Mouse (Mus musculus): ENCODE measurements around the gene Rpgr. TPM values are rescaled to one million over a fixed set of nuclear protein-coding genes. Genes with fewer than 3 reads are reported as not detected.

The Rpgr gene
- polyA plus RNA-seq, 1 experiment = not detected

DNA sequence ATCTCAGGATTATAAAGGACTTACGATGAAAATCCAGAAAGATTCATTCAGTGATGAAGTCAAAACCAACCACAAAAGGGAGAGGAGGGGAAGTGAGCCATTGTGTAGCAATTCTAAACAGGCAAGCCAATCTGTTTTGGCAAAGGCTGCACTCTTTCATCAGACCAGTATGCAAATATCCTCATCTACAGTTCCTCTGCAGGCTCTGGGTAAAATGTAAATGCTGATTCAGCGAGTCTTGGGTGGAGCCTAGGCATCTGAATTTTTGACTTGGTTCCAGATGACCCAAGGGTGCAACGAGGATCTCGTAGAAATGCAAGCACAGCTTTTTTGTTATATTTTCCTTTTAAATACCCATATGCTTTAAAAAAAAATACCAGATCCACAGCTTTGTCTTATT lies 108.2 kb downstream of the Rpgr start:
- WGBS = 37% methylated on average over 4 of the region's 4 CpGs
- Histone ChIP-seq H3K4me3 (replicated peaks; ENCODE audit: control insufficient read depth, low read depth, low read length) (no peak overlapping the region), H3K4me1 (ENCODE audit: control insufficient read depth, insufficient read depth, low read length) (no peaks in the 10 kb centered on the region), H3K27ac (ENCODE audit: control insufficient read depth, insufficient read depth, low read depth, low read length, poor library complexity) (no peak overlapping the region)
- TF ChIP-seq POLR2A (IDR thresholded peaks at IDR 0.05; ENCODE audit: borderline replicate concordance, control insufficient read depth, low read depth, low read length) (no peak), CTCF (IDR thresholded peaks at IDR 0.05; ENCODE audit: control insufficient read depth, insufficient read depth, low read length) (no peak)

DNA sequence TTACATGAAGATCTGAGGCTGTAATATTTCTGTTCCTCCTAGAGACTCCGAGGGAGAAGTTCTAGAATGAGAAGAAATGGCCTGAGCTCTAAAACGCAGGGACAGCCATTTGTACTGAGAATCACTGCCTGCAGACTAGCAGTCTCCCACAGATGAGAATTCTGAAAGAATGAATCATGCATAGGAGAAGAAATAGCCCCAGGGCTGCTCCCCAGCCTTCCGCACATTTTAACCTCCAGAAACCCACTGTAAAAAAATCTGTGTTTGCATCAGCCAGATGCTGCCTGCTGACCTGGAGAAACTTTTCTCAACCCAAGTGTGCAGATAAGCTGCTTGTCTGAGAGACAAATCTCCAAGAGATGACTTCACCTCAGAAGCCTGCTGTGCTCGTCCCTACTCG lies 111.2 kb downstream of the Rpgr start:
- 74% methylated on average over 5 of the region's 5 CpGs for WGBS
- H3K4me3 ChIP-seq (replicated peaks; ENCODE audit: control insufficient read depth, low read depth, low read length) = no peak overlapping the region
- H3K4me1 ChIP-seq (ENCODE audit: control insufficient read depth, insufficient read depth, low read length) = no peaks in the 10 kb centered on the region
- H3K27ac ChIP-seq (ENCODE audit: control insufficient read depth, insufficient read depth, low read depth, low read length, poor library complexity) = no peak overlapping the region
- TF ChIP-seq POLR2A (IDR thresholded peaks at IDR 0.05; ENCODE audit: borderline replicate concordance, control insufficient read depth, low read depth, low read length) (no peak), CTCF (IDR thresholded peaks at IDR 0.05; ENCODE audit: control insufficient read depth, insufficient read depth, low read length) (no peak)

DNA sequence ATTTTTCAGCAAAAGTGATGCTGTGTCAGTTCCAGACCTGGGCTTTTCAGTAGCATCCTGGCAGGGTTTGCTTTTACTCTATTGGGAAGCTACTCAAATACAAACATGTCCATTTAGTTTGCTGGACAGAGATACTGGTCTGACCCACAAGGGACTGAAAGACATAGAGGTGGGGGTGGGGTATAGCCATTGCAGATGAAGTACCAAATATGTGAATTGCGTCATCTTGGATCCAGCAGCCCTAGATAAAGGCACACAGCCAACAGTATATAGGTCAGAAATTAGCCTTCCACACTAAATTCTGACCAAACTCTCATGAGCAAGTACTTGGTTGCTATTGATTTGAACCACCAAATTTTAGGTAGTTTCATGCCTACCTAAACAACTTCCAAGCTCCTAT lies 114.0 kb downstream of the Rpgr start:
- no peak overlapping the region for H3K4me3 ChIP-seq (replicated peaks; ENCODE audit: control insufficient read depth, low read depth, low read length)
- no peaks in the 10 kb centered on the region for H3K4me1 ChIP-seq (ENCODE audit: control insufficient read depth, insufficient read depth, low read length)
- WGBS = 59% methylated on average over 1 of the region's 1 CpGs
- H3K27ac ChIP-seq (ENCODE audit: control insufficient read depth, insufficient read depth, low read depth, low read length, poor library complexity) = no peak overlapping the region
- no peak for TF ChIP-seq POLR2A (IDR thresholded peaks at IDR 0.05; ENCODE audit: borderline replicate concordance, control insufficient read depth, low read depth, low read length)

DNA sequence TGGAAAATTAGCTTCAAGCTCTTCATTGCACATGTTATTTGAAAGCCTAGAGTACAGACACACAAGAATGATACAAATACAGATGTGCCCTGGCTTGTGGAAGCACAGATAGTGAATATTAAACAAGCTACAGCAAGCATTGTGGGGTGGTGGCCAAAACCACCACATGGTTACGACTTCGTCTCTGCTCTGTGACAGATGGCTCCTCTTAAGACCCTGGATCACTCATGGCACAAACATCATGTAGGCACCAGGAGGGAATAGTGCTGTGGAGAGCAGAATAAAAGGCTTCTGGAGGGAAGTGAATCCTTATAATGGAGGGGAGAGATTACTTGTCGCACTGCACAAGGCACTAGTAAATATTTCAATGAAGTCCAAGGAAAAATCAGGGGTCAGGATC lies 120.9 kb downstream of the Rpgr start:
- TF ChIP-seq POLR2A (IDR thresholded peaks at IDR 0.05; ENCODE audit: borderline replicate concordance, control insufficient read depth, low read depth, low read length) (no peak), CTCF (IDR thresholded peaks at IDR 0.05; ENCODE audit: control insufficient read depth, insufficient read depth, low read length) (no peak)
- H3K4me3 ChIP-seq (replicated peaks; ENCODE audit: control insufficient read depth, low read depth, low read length) = no peak overlapping the region
- H3K27ac ChIP-seq (ENCODE audit: control insufficient read depth, insufficient read depth, low read depth, low read length, poor library complexity) = no peak overlapping the region
- WGBS = 74% methylated on average over 3 of the region's 3 CpGs
- no peaks in the 10 kb centered on the region for H3K4me1 ChIP-seq (ENCODE audit: control insufficient read depth, insufficient read depth, low read length)

DNA sequence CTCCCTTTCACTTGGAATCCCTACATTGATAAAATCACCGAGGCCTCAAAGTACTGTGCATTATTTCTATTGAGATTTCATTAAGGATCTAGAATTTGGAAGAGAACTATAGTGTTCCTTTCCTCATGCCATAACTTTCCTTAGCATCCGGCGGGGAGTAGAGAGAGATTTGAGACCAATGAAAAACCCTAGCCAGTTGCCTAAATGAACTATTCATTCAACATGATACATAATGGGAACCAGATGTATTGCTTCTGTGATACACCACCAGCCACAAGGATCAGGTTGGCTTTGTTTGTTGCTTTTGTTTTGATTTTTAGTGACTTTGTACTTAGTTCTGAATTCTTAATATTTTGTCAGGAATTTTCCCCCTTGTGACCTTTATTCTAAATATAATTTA lies 136.3 kb downstream of the Rpgr start:
- TF ChIP-seq CTCF (IDR thresholded peaks at IDR 0.05; ENCODE audit: control insufficient read depth, insufficient read depth, low read length) (no peak), POLR2A (IDR thresholded peaks at IDR 0.05; ENCODE audit: borderline replicate concordance, control insufficient read depth, low read depth, low read length) (no peak)
- no peak overlapping the region for H3K4me3 ChIP-seq (replicated peaks; ENCODE audit: control insufficient read depth, low read depth, low read length)
- H3K27ac ChIP-seq (ENCODE audit: control insufficient read depth, insufficient read depth, low read depth, low read length, poor library complexity) = no peak overlapping the region
- no peaks in the 10 kb centered on the region for H3K4me1 ChIP-seq (ENCODE audit: control insufficient read depth, insufficient read depth, low read length)
- WGBS = 72% methylated on average over 3 of the region's 3 CpGs

DNA sequence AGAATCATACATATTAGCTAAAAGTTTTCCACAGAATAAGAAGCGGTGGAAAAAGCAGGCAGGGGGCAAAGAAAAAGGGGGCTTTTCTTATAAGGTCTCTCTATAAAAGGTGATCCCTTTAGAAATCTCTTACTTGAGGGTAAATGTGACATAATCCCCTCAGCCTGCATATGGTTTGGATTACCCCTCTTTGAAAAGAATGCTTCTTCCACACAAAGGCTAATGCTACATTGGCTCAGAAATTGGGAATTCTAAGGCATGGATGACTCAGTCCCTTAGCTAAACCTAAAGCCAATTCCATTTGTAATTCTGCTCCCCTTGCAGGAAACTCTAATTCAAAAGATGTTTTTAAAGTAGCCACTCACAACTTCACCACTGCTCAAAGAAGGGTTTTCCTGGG lies 136.7 kb downstream of the Rpgr start:
- H3K4me3 ChIP-seq (replicated peaks; ENCODE audit: control insufficient read depth, low read depth, low read length) = no peak overlapping the region
- H3K4me1 ChIP-seq (ENCODE audit: control insufficient read depth, insufficient read depth, low read length) = no peaks in the 10 kb centered on the region
- TF ChIP-seq POLR2A (IDR thresholded peaks at IDR 0.05; ENCODE audit: borderline replicate concordance, control insufficient read depth, low read depth, low read length) = no peak
- TF ChIP-seq CTCF (IDR thresholded peaks at IDR 0.05; ENCODE audit: control insufficient read depth, insufficient read depth, low read length) = no peak
- WGBS = 79% methylated on average over 1 of the region's 1 CpGs
- no peak overlapping the region for H3K27ac ChIP-seq (ENCODE audit: control insufficient read depth, insufficient read depth, low read depth, low read length, poor library complexity)

DNA sequence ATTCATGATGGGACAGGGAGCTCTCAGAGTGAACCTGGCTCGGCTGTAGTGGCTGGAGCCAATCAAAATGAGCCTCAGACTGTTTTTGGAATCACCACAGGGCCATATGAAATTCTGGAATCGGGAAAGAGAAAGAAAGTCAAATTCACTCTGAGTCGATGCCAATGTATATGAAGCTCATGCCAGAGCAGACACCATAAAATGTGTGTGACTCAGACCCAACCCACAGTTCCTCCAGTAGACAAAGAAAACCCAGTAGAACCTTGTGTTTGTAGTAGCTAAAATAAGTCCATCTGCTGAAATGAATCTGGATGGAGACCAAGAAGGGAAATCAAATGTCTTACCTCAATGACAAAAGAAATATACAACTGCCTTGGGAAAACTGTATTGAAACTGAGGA lies 142.8 kb downstream of the Rpgr start:
- WGBS = 68% methylated on average over 3 of the region's 3 CpGs
- no peaks in the 10 kb centered on the region for H3K4me1 ChIP-seq (ENCODE audit: control insufficient read depth, insufficient read depth, low read length)
- TF ChIP-seq POLR2A (IDR thresholded peaks at IDR 0.05; ENCODE audit: borderline replicate concordance, control insufficient read depth, low read depth, low read length) (no peak), CTCF (IDR thresholded peaks at IDR 0.05; ENCODE audit: control insufficient read depth, insufficient read depth, low read length) (no peak)
- no peak overlapping the region for H3K4me3 ChIP-seq (replicated peaks; ENCODE audit: control insufficient read depth, low read depth, low read length)
- no peak overlapping the region for H3K27ac ChIP-seq (ENCODE audit: control insufficient read depth, insufficient read depth, low read depth, low read length, poor library complexity)

DNA sequence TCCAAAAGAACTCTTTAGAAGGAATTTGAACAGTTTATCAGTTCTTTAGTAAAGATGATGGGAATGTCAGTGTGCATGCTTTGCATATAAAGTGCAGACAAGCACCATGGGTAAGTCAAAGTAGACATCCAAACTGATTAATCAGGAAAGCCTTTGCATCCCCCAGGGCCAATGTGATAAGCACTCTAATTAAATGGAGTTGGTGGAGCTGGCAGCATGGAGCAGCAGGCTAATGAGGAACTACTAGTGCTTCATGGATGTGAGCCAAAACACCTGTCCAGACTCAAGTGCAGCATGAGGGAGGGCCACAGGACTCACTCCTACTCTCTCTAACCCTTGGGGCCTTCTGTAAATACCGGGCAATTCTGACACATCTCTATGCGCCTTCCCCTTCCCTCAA lies 145.2 kb downstream of the Rpgr start:
- 67% methylated on average over 2 of the region's 2 CpGs for WGBS
- no peak overlapping the region for H3K4me3 ChIP-seq (replicated peaks; ENCODE audit: control insufficient read depth, low read depth, low read length)
- TF ChIP-seq CTCF (IDR thresholded peaks at IDR 0.05; ENCODE audit: control insufficient read depth, insufficient read depth, low read length) = no peak

DNA sequence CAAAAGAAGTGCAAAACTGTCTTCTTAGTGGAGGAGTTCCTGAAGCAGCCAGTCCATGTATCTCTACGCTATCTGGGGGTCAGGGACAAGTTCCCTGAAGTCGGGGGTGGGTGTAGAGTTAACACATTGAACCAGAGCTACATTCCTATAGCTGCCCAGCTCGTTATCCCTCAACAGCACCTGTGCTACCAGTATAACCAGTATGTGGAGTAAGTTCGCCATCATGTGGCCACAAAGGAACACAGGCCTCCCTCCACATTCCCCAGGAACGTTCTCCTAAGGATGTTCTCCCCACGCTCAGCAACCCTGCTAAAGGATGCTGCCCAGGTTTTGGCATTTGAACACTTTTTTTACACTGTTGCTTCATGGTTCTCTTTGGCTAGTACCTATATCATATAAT lies 146.0 kb downstream of the Rpgr start:
- H3K4me3 ChIP-seq (replicated peaks; ENCODE audit: control insufficient read depth, low read depth, low read length) = no peak overlapping the region
- TF ChIP-seq CTCF (IDR thresholded peaks at IDR 0.05; ENCODE audit: control insufficient read depth, insufficient read depth, low read length) (no peak), POLR2A (IDR thresholded peaks at IDR 0.05; ENCODE audit: borderline replicate concordance, control insufficient read depth, low read depth, low read length) (no peak)
- 31% methylated on average over 6 of the region's 6 CpGs for whole genome bisulfite sequencing

More for the DNA sequence above, 145.2 kb downstream of the Rpgr start:
- Histone ChIP-seq H3K4me1 (ENCODE audit: control insufficient read depth, insufficient read depth, low read length) (no peaks in the 10 kb centered on the region), H3K27ac (ENCODE audit: control insufficient read depth, insufficient read depth, low read depth, low read length, poor library complexity) (no peak overlapping the region)

More for the DNA sequence above, 146.0 kb downstream of the Rpgr start:
- H3K4me1 ChIP-seq (ENCODE audit: control insufficient read depth, insufficient read depth, low read length) = no peaks in the 10 kb centered on the region
- H3K27ac ChIP-seq (ENCODE audit: control insufficient read depth, insufficient read depth, low read depth, low read length, poor library complexity) = no peak overlapping the region

All from bone marrow, adult 2 months (tissue).